Mouse (Mus musculus) G1E (cell line): ENCODE data around the gene Dnaaf1. TPM values are rescaled to one million over a fixed set of nuclear protein-coding genes. Genes with fewer than 3 reads are reported as not detected.

Experiments
- ATAC-seq: 2 replicates; pipeline ENCODE4 v1.8.0; 2016; ENCODE audit warnings: mild to moderate bottlenecking; ENCODE audit not compliant: insufficient number of reproducible peaks, poor library complexity, low FRiP score, severe bottlenecking; ENCODE audit errors: extremely low read depth
- DNase-seq: peaks from one replicate; pipeline ENCODE4 v3.0.0; 2012; ENCODE audit warnings: low spot score
- H3K27me3 ChIP-seq: 2 replicates; pipeline ENCODE4 v1.6.1; 2012; ENCODE audit warnings: mild to moderate bottlenecking, low read length, inconsistent platforms; ENCODE audit not compliant: insufficient read depth
- H3K36me3 ChIP-seq: replicated peaks from 2 replicates; pipeline ENCODE3; 2012; ENCODE audit warnings: mild to moderate bottlenecking, inconsistent platforms
- H3K4me1 ChIP-seq: 2 replicates; pipeline ENCODE4 v1.6.1; 2012; ENCODE audit warnings: low read depth, low read length, inconsistent platforms, mixed read lengths; ENCODE audit not compliant: insufficient read depth
- H3K4me3 ChIP-seq: 2 replicates; pipeline ENCODE4 v1.5.1; 2012; ENCODE audit warnings: low read depth, mild to moderate bottlenecking, inconsistent platforms, low read length, moderate library complexity, mixed read lengths
- H3K9me3 ChIP-seq: replicated peaks from 2 replicates; pipeline ENCODE4 v1.6.1; 2012; ENCODE audit warnings: inconsistent platforms
- CTCF ChIP-seq: IDR thresholded peaks from 2 replicates; pipeline ENCODE4 v1.5.1; 2012; ENCODE audit warnings: low read depth, low read length, inconsistent platforms, mixed read lengths
- GATA1 ChIP-seq: IDR thresholded peaks from 2 replicates; pipeline ENCODE4 v1.6.1; 2012; ENCODE audit warnings: borderline replicate concordance, low read length, inconsistent platforms, mixed read lengths
- GATA2 ChIP-seq: IDR thresholded peaks from 2 replicates; pipeline ENCODE4 v1.6.1; 2012; ENCODE audit warnings: low read depth, low read length, inconsistent platforms, borderline replicate concordance
- POLR2AphosphoS5 ChIP-seq: IDR thresholded peaks from 2 replicates; pipeline ENCODE4 v1.6.1; 2012; ENCODE audit warnings: low read depth, low read length, inconsistent platforms; ENCODE audit not compliant: insufficient replicate concordance
- TAL1 ChIP-seq: conservative IDR thresholded peaks from 2 replicates; pipeline ENCODE4 v1.6.1; 2012; ENCODE audit warnings: low read depth, low read length, inconsistent platforms, mixed read lengths
- polyA plus RNA-seq: library from polyadenylated mRNA; stranded (reverse); fragments of >175 nt; gene quantifications from 2 replicates; pipeline ENCODE4 v1.2.3, GENCODE M21; 2012
- total RNA-seq, 2 experiments: library from RNA; stranded (forward) in 1 of 2; stranded (reverse) in 1 of 2; fragments of 200-1000 nt in 1 of 2; fragments of >200 nt in 1 of 2; fragmentation: Nextera tagmentation in 1 of 2; gene quantifications; 2 replicates each; pipeline ENCODE4 v1.2.3; 2014 to 2017

Gene Dnaaf1
- total and polyA plus RNA-seq, 3 experiments, result 0.10 to 0.11 TPM; not detected in 1

DNA sequence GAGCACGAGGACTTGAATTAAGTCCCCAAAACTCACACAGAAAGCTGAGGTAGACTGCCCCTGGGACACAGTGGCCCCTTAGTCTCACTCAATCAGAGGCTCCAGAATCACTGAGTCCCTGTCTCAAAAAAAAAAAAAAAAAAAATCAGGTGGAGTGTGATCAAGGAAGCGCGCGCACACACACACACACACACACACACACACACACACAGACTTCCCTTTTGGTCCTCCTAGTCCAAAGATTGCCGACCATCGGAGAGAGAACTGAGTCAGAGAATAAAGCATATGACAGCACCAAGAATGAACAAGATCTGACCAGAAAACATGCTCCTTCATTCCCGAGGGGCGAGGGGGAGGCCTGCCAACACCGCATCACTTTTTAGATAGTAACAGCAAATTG, 17.9 kb upstream of the Dnaaf1 start:
- DNase-seq (no peak), ATAC-seq (no peak)
- Histone ChIP-seq H3K9me3 (no peaks in the 10 kb centered on the region), H3K27me3 (no peaks in the 10 kb centered on the region), H3K4me3 (peak overlapping the region; percentile 81; the same call in 1 of the 2 replicates), H3K36me3 (peaks cover 68% of the 10 kb centered on the region), H3K4me1 (peaks cover 57% of the 10 kb centered on the region)
- TF ChIP-seq TAL1, result no peak
- no peak for TF ChIP-seq CTCF
- TF ChIP-seq POLR2AphosphoS5, result no peak
- TF ChIP-seq GATA1, result no peak
- TF ChIP-seq GATA2, result no peak

DNA sequence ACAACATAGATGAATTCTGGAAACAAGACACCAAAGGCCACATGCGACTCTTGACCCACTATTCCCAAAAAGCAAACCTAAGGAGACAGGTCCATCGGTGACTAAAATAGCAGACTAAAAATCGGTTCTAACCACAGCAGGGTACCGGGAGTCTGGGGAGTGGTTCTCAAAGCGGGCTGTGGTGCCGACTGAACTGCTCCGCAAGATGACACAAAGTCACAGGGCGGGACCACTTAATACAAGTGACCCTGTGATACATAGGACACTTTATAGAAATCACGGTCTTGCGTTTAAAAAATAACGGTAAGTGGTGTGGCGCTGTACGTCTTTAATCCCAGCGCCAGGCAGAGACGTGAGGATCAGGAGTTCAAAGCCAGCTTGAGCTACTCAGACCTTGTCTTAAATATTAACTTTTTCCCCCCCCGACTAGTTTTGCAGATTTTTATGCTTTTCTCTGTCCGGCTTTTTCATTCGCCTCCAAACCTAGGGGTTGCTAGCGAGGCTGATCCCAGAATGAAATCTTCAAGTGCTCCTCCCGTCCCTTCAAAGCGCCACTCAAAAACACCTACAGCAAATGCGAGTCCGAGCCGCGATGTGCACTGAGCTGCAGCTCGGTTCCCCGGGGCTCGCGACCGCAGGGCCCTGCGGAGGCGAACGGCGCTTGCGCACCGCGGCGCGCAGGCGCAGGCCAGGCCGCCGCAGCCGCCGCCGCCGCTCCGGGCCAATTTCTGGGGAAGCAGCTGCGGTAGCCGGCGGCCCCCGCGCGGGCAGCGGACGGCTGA, 17.0 kb upstream of the Dnaaf1 start:
- Histone ChIP-seq H3K4me3 (peak overlapping the region; percentile 81), H3K36me3 (peaks cover 70% of the 10 kb centered on the region), H3K27me3 (no peaks in the 10 kb centered on the region), H3K9me3 (no peaks in the 10 kb centered on the region), H3K4me1 (peaks cover 52% of the 10 kb centered on the region)
- DNase-seq (peak; percentile 81), ATAC-seq (no peak)
- TF ChIP-seq GATA1 (no peak), CTCF (no peak), GATA2 (no peak), TAL1 (no peak), POLR2AphosphoS5 (no peak)

DNA sequence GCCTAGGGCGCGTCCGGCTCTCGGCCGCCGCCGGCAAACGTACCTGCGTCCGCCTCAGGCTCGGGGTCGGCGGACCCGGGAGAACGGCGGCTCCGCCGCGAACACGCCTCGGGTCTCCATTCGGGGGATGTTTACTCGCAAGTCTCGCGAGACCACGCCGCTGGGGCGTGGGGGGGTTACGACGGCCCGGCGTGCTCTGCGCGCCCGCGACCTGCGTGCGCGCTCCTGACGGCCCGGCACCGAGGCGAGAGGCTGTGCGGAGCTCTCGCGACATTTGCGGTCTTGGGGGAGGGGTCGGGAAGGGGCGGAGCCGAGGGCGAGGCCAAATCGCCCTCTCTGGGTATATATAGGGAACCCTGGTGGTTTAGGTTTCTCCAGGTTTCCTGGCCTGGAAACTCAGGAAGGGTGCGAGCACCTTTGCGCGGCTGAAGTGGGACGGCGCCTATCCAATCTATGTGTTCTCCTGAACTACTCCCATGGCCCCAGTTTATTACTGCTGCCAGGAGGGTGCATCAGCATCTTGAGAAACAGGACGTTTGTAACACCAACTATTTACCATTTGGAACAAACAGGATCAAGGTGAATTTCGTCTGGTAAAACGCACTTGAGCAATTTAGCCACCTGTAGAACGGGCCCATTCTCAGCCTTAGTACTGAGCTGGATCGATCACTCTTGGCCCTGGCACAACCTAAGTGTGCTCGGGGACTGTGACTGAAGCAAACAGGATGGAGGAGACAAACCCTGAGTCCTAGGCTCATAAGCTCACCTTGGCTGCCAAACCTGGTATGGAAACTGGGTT, 16.2 kb upstream of the Dnaaf1 start, which contains the start of gene Mbtps1:
Gene Mbtps1 (minus strand): TSS at position 133 of the 799 bp plus-strand sequence.
- peaks cover 73% of the 10 kb centered on the region for H3K36me3 ChIP-seq
- H3K4me1 ChIP-seq, result peaks cover 46% of the 10 kb centered on the region
- DNase-seq (peak; percentile 93), ATAC-seq (peak; percentile 85)
- H3K9me3 ChIP-seq, result no peaks in the 10 kb centered on the region
- TF ChIP-seq GATA1, result no peak
- no peak for TF ChIP-seq GATA2
- H3K27me3 ChIP-seq, result no peaks in the 10 kb centered on the region
- H3K4me3 ChIP-seq, result peak within 1 kb of the TSS; percentile 81

DNA sequence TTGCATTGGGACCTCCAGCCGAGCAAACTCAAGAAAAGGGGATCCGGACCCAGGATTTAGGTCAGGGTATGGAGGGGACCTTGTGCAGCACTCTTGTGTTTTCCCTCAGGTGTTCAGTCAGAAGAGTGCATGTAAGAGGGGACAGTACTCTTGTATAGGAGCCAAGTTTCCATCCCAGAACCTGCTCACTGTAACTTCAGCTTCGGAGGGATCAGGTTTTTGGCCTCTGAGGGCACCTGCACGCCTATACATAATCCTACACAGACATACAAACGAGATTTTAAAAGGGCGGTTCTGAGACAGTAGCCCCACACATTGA, 15.7 kb upstream of the Dnaaf1 start:
- peaks cover 40% of the 10 kb centered on the region for H3K4me1 ChIP-seq
- no peaks in the 10 kb centered on the region for H3K9me3 ChIP-seq
- peaks cover 73% of the 10 kb centered on the region for H3K36me3 ChIP-seq
- H3K27me3 ChIP-seq, result no peaks in the 10 kb centered on the region
- no peak for ATAC-seq
- DNase-seq, result no peak
- TF ChIP-seq CTCF (no peak), GATA1 (no peak), TAL1 (no peak), GATA2 (no peak), POLR2AphosphoS5 (no peak)
- H3K4me3 ChIP-seq, result peak overlapping the region; percentile 81; the same call in 1 of the 2 replicates

DNA sequence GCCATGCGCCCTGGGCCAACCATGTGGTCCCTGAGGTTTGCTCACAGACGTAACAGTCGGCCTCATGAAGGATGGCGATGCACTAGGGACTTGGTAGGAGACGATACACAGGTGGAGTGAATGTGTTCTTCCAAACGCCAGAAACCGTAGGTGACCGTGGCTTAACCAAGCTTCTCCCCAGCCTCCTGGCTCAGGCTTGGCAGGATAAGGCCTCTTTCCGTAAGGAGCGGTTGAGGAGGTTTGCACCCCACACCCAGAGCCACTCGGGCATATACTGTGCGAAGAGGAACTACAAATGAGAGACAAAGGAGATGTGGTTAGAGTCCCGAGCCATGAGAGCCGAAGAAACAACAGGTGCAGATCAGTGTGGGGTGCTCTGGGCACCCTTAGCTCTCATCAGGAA, 11.2 kb upstream of the Dnaaf1 start:
- Histone ChIP-seq H3K4me1 (peaks cover 12% of the 10 kb centered on the region), H3K4me3 (no peak overlapping the region), H3K27me3 (no peaks in the 10 kb centered on the region), H3K36me3 (peaks cover 91% of the 10 kb centered on the region), H3K9me3 (no peaks in the 10 kb centered on the region)
- DNase-seq, result no peak
- no peak for TF ChIP-seq GATA2
- no peak for TF ChIP-seq POLR2AphosphoS5
- TF ChIP-seq GATA1, result no peak
- no peak for TF ChIP-seq TAL1
- no peak for ATAC-seq

DNA sequence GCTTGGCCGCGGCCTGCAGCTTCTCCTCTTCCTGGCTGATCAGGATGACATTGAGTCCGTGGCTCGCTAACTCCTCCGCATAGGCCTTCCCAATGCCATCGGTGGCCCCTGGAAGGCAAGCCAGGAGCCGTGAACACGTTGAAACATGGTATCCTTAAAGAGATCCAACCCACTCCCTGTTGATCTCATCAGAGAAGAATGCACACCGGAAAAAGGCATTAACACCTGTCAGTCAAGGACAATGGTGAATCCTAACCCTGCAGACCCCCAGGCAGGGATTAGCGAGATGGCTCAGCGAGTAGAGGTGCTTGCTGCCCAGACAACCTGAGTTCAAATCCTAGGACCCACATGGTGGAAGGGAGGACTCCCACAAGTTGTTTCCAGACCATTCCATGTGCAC, 8.7 kb upstream of the Dnaaf1 start:
- Histone ChIP-seq H3K27me3 (no peaks in the 10 kb centered on the region), H3K4me1 (peaks cover 18% of the 10 kb centered on the region), H3K4me3 (no peak overlapping the region), H3K36me3 (peaks cover 95% of the 10 kb centered on the region), H3K9me3 (no peaks in the 10 kb centered on the region)
- no peak for ATAC-seq
- DNase-seq, result no peak
- no peak for TF ChIP-seq GATA1
- no peak for TF ChIP-seq CTCF

DNA sequence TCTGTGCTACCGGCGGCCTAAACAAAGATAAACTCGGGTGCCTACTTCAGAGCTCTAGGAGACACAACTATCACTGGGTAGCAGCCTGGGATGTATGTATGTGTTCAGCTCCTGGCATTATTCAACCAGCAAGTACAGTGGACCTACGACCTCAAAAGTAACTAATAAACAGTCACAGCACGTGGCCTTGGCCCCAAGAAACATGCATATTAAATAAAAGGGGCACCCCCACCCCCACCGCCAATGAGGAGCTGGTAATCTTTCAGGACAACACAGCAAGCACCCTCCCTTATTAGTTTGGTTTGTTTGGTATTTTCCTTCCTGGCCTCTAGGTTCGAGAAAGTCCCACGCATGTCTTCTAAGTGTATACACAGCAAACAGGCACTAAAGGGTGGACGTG, 6.8 kb upstream of the Dnaaf1 start:
- no peak for ATAC-seq
- H3K9me3 ChIP-seq, result no peaks in the 10 kb centered on the region
- no peak for TF ChIP-seq POLR2AphosphoS5
- TF ChIP-seq GATA2, result no peak
- no peak for TF ChIP-seq CTCF
- TF ChIP-seq GATA1, result no peak
- no peak for TF ChIP-seq TAL1
- H3K4me1 ChIP-seq, result peaks cover 36% of the 10 kb centered on the region
- no peak for DNase-seq
- no peak overlapping the region for H3K4me3 ChIP-seq
- no peaks in the 10 kb centered on the region for H3K27me3 ChIP-seq
- H3K36me3 ChIP-seq, result peaks cover 93% of the 10 kb centered on the region
